Mouse (Mus musculus): ENCODE results near the gene Jaml. TPM values are rescaled to one million over a fixed set of nuclear protein-coding genes. Genes with fewer than 3 reads are reported as not detected.

Jaml gene
- polyA plus RNA-seq, 1 experiment from 2014 or later = 0.70 TPM

DNA sequence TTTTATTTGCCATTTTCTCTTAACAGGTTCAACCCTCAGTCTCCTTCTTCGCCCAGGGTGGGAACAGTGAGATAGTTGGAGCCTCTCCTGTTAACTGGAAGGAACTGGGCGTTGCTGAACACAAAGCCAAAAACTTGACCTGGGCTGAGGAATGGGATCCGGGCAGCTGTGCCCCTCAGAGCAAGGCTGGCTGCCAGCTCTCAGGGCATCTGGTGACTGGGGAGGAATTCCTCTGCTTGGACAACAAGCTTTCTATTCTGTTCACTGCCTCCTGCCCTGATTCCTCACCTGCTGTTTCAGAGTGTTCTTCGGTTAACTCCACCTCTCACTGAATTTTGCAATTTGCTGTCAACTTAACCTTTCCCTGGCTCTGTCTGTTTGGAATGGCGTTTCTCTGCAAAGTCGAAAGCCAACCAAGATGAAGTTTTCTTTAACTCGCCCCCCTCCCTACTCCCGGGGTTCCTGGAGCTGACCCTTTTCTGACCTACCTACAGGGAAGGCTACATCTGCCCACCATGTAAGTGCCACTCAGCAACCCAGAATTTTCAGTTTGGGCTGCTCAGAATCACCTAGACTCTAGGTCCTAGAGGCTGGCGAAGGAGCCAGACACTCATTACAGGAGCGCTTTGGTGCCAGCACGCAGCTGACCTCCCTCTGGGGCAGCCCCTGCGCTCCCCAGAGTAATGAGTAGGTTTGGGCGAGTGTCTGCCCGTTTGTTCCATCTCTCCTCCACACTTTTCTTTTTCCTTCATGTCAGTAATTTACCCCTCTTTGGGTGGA is 38.7 kb upstream of the Jaml start:
- 12% methylated on average over 14 of the region's 14 CpGs for WGBS
- DNase-seq (ENCODE audit: low spot score) = no peak
- Histone ChIP-seq H3K4me3 (replicated peaks; ENCODE audit: low read depth, low read length) (0 out of 2 replicates have a peak overlapping the region, but pooled peaks have one; percentile 1), H3K9me3 (replicated peaks; ENCODE audit: low read length) (no peaks in the 10 kb centered on the region), H3K4me2 (ENCODE audit: low read length) (peak overlapping the region; percentile 40), H3K4me1 (replicated peaks; ENCODE audit: insufficient read depth, low read length) (0 out of 2 replicates have a peak, but pooled peaks cover 7% of the 10 kb centered on the region), H3K9ac (ENCODE audit: low read depth, low read length) (0 out of 2 replicates have a peak overlapping the region, but pooled peaks have one; percentile 23), H3K27me3 (ENCODE audit: insufficient read depth, low read length) (no peaks in the 10 kb centered on the region), H3K36me3 (ENCODE audit: insufficient read depth, low read length) (no peaks in the 10 kb centered on the region), H3K27ac (peak overlapping the region; percentile 51)
- TF ChIP-seq CTCF (IDR thresholded peaks at IDR 0.05; ENCODE audit: low read depth) = no peak
- no peak for ATAC-seq (replicated peaks; ENCODE audit: low FRiP score, low read depth)

DNA sequence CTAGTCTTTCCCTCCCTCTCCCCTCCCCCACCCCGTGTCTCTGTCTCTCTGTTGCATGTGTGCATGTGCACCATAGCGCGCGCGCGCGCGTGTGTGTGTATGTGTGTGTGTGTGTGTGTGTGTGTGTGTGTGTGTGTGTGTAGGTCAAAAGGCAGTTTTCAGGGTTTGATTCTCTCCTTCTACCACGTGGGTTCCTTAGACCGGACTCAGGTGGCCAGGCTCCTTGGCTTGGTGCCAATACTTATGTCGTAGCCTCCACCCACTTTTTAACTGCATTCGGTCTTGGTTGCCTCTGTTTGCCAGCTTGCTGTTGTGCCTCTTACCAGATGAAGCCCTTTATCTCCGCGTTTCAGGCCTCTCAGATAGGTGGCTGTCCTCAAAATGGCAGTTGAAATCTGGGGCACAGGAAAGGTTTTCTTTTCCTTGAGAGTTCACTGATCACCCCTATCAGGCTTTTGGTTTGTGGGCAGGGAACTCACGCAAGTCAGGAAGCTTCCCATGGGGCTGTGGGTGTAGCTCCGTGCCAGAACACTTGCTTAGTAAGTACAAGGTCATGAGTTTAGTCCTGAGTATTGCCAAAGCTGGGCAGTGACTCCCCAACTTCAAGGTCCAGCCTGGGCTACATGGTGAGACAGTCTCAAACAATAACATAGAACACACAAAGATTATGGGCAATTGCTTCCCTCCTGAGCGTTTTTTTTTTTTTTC is 37.7 kb upstream of the Jaml start:
- TF ChIP-seq CTCF (IDR thresholded peaks at IDR 0.05; ENCODE audit: low read depth) = no peak
- WGBS = 26% methylated on average over 15 of the region's 17 CpGs

DNA sequence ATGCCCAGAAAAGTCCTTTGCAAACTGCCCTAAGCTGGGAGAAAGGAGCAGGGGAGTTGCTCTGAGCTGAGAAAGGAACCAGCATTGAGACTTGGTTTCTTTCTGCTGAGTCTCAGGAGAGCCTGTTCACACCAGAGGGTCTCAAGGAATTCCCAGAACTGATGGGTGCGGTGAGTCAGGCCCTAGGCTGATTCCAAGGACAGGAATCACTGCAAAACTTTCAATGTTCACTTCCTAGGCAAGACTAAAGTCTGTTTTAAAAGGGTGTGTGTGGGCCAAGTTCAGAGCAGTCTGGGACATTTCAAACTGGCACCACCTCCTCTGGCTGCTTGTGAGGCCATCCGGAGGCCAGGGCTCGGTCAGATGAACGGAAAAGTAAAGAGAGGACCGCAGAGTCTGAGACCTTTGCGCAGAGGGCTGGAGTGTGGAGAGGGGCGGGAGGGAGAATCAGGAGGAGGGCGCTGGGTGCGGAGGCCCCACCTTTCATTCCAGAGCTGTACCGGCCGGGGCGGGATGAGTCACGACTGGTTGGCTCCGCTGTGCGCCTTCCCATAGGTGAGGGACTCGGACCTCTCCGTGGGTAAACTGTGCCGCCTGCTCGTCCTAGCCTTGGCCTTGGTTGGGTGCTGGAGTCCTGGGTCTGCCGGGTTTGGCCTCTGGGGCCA is 36.8 kb upstream of the Jaml start:
- Histone ChIP-seq H3K36me3 (ENCODE audit: insufficient read depth, low read length) (no peaks in the 10 kb centered on the region), H3K9me3 (replicated peaks; ENCODE audit: low read length) (no peaks in the 10 kb centered on the region), H3K4me1 (replicated peaks; ENCODE audit: insufficient read depth, low read length) (0 out of 2 replicates have a peak, but pooled peaks cover 7% of the 10 kb centered on the region), H3K27me3 (ENCODE audit: insufficient read depth, low read length) (no peaks in the 10 kb centered on the region), H3K4me3 (replicated peaks; ENCODE audit: low read depth, low read length) (peak overlapping the region; percentile 31), H3K4me2 (ENCODE audit: low read length) (peak overlapping the region; percentile 63), H3K9ac (ENCODE audit: low read depth, low read length) (peak overlapping the region; percentile 54), H3K27ac (peak overlapping the region; percentile 86)
- DNase-seq (ENCODE audit: low spot score) = peak; percentile 71
- TF ChIP-seq CTCF (IDR thresholded peaks at IDR 0.05; ENCODE audit: low read depth) = no peak
- ATAC-seq (replicated peaks; ENCODE audit: low FRiP score, low read depth) = peak; percentile 95
- 2% methylated on average over 20 of the region's 20 CpGs for WGBS

More for the DNA sequence above, 37.7 kb upstream of the Jaml start:
- H3K36me3 ChIP-seq (ENCODE audit: insufficient read depth, low read length) = no peaks in the 10 kb centered on the region
- peak; percentile 44 for ATAC-seq (replicated peaks; ENCODE audit: low FRiP score, low read depth)
- H3K9me3 ChIP-seq (replicated peaks; ENCODE audit: low read length) = no peaks in the 10 kb centered on the region
- peak overlapping the region; percentile 40 for H3K4me2 ChIP-seq (ENCODE audit: low read length)
- DNase-seq (ENCODE audit: low spot score) = peak; percentile 41
- no peak overlapping the region for H3K9ac ChIP-seq (ENCODE audit: low read depth, low read length)
- H3K4me3 ChIP-seq (replicated peaks; ENCODE audit: low read depth, low read length) = no peak overlapping the region
- H3K4me1 ChIP-seq (replicated peaks; ENCODE audit: insufficient read depth, low read length) = 0 out of 2 replicates have a peak, but pooled peaks cover 7% of the 10 kb centered on the region
- peak overlapping the region; percentile 86 for H3K27ac ChIP-seq
- no peaks in the 10 kb centered on the region for H3K27me3 ChIP-seq (ENCODE audit: insufficient read depth, low read length)

DNA sequence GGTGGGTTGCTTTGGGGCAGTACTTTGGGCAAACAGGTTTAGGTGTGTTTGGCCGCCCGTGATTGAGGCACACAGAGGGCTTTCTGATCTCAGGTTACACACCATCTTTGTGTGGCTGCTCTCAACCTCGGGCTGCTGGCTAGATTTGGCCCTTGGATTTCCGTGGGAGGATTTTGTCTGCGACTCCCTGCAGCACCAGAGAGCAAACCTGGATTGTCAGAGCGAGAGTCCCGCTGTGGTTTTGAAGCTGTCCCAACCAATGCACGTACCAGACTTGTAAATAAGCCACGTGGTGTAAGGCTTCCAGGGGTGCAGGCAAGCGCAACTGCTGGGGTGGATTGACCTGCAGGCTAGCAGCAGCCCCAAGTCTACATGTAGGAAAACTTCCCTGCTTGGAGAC is 36.0 kb upstream of the Jaml start:
- Histone ChIP-seq H3K9ac (ENCODE audit: low read depth, low read length) (peak overlapping the region; percentile 54), H3K9me3 (replicated peaks; ENCODE audit: low read length) (no peaks in the 10 kb centered on the region), H3K4me1 (replicated peaks; ENCODE audit: insufficient read depth, low read length) (0 out of 2 replicates have a peak, but pooled peaks cover 7% of the 10 kb centered on the region), H3K4me2 (ENCODE audit: low read length) (peak overlapping the region; percentile 63), H3K4me3 (replicated peaks; ENCODE audit: low read depth, low read length) (peak overlapping the region; percentile 31), H3K36me3 (ENCODE audit: insufficient read depth, low read length) (no peaks in the 10 kb centered on the region), H3K27me3 (ENCODE audit: insufficient read depth, low read length) (no peaks in the 10 kb centered on the region), H3K27ac (peak overlapping the region; percentile 86)
- no peak for TF ChIP-seq CTCF (IDR thresholded peaks at IDR 0.05; ENCODE audit: low read depth)
- DNase-seq (ENCODE audit: low spot score) = peak; percentile 44
- ATAC-seq (replicated peaks; ENCODE audit: low FRiP score, low read depth) = no peak
- WGBS = under 1% methylated on average over 10 of the region's 10 CpGs

DNA sequence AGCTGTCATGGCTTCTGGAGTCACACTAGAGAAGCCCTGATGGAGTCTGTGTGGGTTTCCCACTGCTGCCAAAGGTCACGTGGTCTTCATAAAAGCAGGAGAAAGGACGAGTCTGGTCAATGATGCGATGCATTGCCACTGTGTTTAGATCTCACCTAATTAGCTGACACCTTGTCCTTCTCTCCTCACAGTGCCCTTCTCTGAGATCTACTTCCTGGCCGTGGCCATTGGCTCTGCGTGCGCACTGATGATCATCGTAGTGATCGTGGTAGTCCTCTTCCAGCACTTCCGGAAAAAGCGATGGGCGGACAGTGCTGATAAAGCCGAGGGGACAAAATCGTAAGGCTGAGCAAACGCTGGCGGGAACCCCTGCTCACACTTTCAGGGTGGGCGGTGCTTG is 32.0 kb upstream of the Jaml start:
- Histone ChIP-seq H3K4me2 (ENCODE audit: low read length) (no peak overlapping the region), H3K9ac (ENCODE audit: low read depth, low read length) (no peak overlapping the region), H3K4me1 (replicated peaks; ENCODE audit: insufficient read depth, low read length) (0 out of 2 replicates have a peak, but pooled peaks cover 7% of the 10 kb centered on the region), H3K9me3 (replicated peaks; ENCODE audit: low read length) (no peaks in the 10 kb centered on the region), H3K36me3 (ENCODE audit: insufficient read depth, low read length) (no peaks in the 10 kb centered on the region), H3K27me3 (ENCODE audit: insufficient read depth, low read length) (no peaks in the 10 kb centered on the region), H3K4me3 (replicated peaks; ENCODE audit: low read depth, low read length) (no peak overlapping the region), H3K27ac (no peak overlapping the region)
- no peak for DNase-seq (ENCODE audit: low spot score)
- ATAC-seq (replicated peaks; ENCODE audit: low FRiP score, low read depth) = no peak
- WGBS = 83% methylated on average over 16 of the region's 16 CpGs
- TF ChIP-seq CTCF (IDR thresholded peaks at IDR 0.05; ENCODE audit: low read depth) = no peak

DNA sequence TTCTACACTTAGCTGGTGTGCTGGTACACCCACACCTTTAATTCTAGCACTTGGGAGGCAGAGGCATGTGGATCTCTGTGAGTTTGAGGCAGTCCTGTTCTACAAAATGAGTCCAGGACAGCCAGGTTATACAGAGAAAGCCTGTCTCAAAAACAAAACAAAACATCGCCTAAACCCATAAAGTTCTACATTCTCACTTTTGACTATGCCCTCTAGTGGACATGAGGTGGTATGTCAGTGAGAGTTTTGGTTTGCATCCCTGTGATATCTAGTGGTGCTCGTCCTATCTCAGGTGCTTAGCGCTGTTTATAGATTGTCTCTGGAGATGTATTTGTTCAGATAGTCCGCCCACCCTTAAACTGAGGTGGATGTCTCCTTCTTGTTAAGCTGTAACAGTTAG is 30.5 kb upstream of the Jaml start:
- Histone ChIP-seq H3K9ac (ENCODE audit: low read depth, low read length) (no peak overlapping the region), H3K27me3 (ENCODE audit: insufficient read depth, low read length) (no peaks in the 10 kb centered on the region), H3K27ac (no peak overlapping the region), H3K4me3 (replicated peaks; ENCODE audit: low read depth, low read length) (no peak overlapping the region), H3K9me3 (replicated peaks; ENCODE audit: low read length) (no peaks in the 10 kb centered on the region), H3K36me3 (ENCODE audit: insufficient read depth, low read length) (no peaks in the 10 kb centered on the region), H3K4me2 (ENCODE audit: low read length) (no peak overlapping the region), H3K4me1 (replicated peaks; ENCODE audit: insufficient read depth, low read length) (no peaks in the 10 kb centered on the region)
- 22% methylated on average over 4 of the region's 4 CpGs for WGBS
- TF ChIP-seq CTCF (IDR thresholded peaks at IDR 0.05; ENCODE audit: low read depth) = peak; percentile 88
- ATAC-seq (replicated peaks; ENCODE audit: low FRiP score, low read depth) (no peak), DNase-seq (ENCODE audit: low spot score) (peak; percentile 67)
